Mouse (Mus musculus) myocyte (in vitro differentiated cells): Measurements from ENCODE around the gene Grifin.

Experiments
- E2F4 ChIP-seq: IDR thresholded peaks from one replicate; pipeline ENCODE4 v1.6.1; 2011; ENCODE audit warnings: mild to moderate bottlenecking, control low read depth, moderate library complexity; ENCODE audit not compliant: insufficient read depth
- MYOD1 ChIP-seq, 3 experiments: IDR thresholded peaks; one replicate each; pipeline ENCODE4 v1.6.1; 2011; ENCODE audit warnings: control low read depth in 2 of 3, low read depth in 2 of 3, mild to moderate bottlenecking in 2 of 3, moderate library complexity in 1 of 3; ENCODE audit not compliant: insufficient read length in 2 of 3, control insufficient read depth in 1 of 3
- POLR2A ChIP-seq: IDR thresholded peaks from one replicate; pipeline ENCODE4 v1.6.1; 2011; ENCODE audit warnings: low read depth, mild to moderate bottlenecking, control low read depth, moderate library complexity; ENCODE audit not compliant: insufficient read length
- TCF12 ChIP-seq: IDR thresholded peaks from one replicate; pipeline ENCODE4 v1.6.1; 2011; ENCODE audit warnings: mild to moderate bottlenecking, control low read depth; ENCODE audit not compliant: poor library complexity, insufficient read depth, severe bottlenecking

DNA sequence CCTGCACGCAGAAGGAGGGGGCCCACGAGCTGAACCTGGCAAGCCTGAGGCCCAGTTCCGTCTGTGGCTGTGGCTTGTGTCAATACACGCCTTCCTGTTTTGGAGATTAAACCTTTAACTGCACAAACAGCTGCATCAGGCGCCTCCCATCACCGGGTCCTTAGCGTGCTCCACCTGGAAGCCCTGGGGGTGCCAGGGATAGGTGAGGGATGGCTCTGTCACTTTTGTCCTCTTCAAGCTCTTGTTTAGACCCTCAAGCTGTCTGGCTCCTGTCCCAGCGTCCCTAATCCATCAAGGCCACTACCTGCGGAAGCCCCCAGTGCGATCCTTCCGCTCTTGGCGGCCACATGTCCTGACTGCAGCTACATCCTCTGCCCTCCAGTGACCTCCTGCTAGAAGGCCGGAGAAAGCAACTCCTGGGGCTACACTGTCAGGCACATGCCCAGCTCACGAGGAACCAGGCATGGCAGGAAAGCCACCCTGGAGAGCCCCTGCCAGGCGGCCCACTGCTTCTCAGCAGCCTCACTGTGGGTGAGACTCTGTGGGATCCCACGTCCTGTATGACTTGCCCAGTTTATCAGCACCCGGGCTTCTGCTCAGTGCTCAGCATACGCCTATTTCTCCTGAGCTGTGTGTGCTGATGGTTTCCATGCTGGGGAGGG, 32.2 kb upstream of the Grifin start:
- TF ChIP-seq MYOD1 (IDR thresholded peaks at IDR 0.05; ENCODE audit: control insufficient read depth in 1 of 3, insufficient read length in 2 of 3, low read depth in 2 of 3) (no peak), POLR2A (no peak), E2F4 (no peak), TCF12 (no peak)
